Mouse (Mus musculus) forebrain, embryonic 11.5 days (tissue): ENCODE data around the gene Npnt. TPM values are rescaled to one million over a fixed set of nuclear protein-coding genes. Genes with fewer than 3 reads are reported as not detected.
A peak's percentile ranks its signal among the peaks of the same experiment; 100 is the strongest.

ENCODE experiments used
- ATAC-seq: fragments of 200-750 bp; cut with Nextera tagmentation; replicated peaks from 2 replicates; pipeline ENCODE4 v1.8.0; 2017; ENCODE audit warnings: moderate TSS enrichment; ENCODE audit not compliant: low FRiP score
- DNase-seq: peaks from one replicate; pipeline ENCODE4 v3.0.0-alpha.2; 2017; ENCODE audit warnings: low spot score
- H3K27ac ChIP-seq: fragments of 300-500 bp; sonication (generic); 2 replicates; pipeline ENCODE4 v1.5.1; 2014; ENCODE audit warnings: low read depth, low read length
- H3K27me3 ChIP-seq: fragments of 300-500 bp; sonication (generic); 2 replicates; pipeline ENCODE4 v1.6.1; 2014; ENCODE audit warnings: mild to moderate bottlenecking, low read length, mixed read lengths; ENCODE audit not compliant: control insufficient read depth, insufficient read depth
- H3K36me3 ChIP-seq: fragments of 300-500 bp; sonication (generic); 2 replicates; pipeline ENCODE4 v1.6.1; 2014; ENCODE audit warnings: mild to moderate bottlenecking, low read length, moderate library complexity, mixed read lengths; ENCODE audit not compliant: control insufficient read depth, insufficient read depth
- H3K4me1 ChIP-seq: fragments of 300-500 bp; sonication (generic); replicated peaks from 2 replicates; pipeline ENCODE4 v1.6.1; 2014; ENCODE audit warnings: low read length, mixed read lengths; ENCODE audit not compliant: control insufficient read depth, insufficient read depth
- H3K4me2 ChIP-seq: fragments of 300-500 bp; sonication (generic); 2 replicates; pipeline ENCODE4 v1.6.1; 2014; ENCODE audit warnings: low read depth, mild to moderate bottlenecking, low read length, moderate library complexity, mixed read lengths; ENCODE audit not compliant: severe bottlenecking
- H3K4me3 ChIP-seq: fragments of 300-500 bp; sonication (generic); 2 replicates; pipeline ENCODE4 v1.5.1; 2014; ENCODE audit warnings: low read depth, low read length
- H3K9ac ChIP-seq: fragments of 300-500 bp; sonication (generic); 2 replicates; pipeline ENCODE4 v1.6.1; 2014; ENCODE audit warnings: low read length
- H3K9me3 ChIP-seq: fragments of 300-500 bp; sonication (generic); 2 replicates; pipeline ENCODE4 v1.6.1; 2016; ENCODE audit warnings: low read length, mixed read lengths; ENCODE audit not compliant: control insufficient read depth
- WGBS: fragments of 180-500 bp; shearing (Covaris S2); extraction: QIAGEN DNeasy Blood & Tissue Kit; methylation state at CpG from one replicate; pipeline ENCODE4 v1.1.7; 2014; 5-methylcytosine and 5-hydroxymethylcytosine counted together
- polyA plus RNA-seq: library from polyadenylated mRNA; unstranded; fragments of >200 nt; fragmentation: Nextera tagmentation; extraction: Ambion mirVana; gene quantifications from 2 replicates; pipeline ENCODE4 v1.2.1, GENCODE M21; 2014

Npnt gene
- polyA plus RNA-seq, result 6.8 TPM in 2 replicates

GRCm38 (mm10) chr3:132949791-132950528 lies at the start of gene Npnt:
Npnt (minus strand) TSS chr3:132950291.
- Histone ChIP-seq H3K36me3 (no peaks in the 10 kb centered on the region), H3K27ac (no peak within 1 kb of the TSS), H3K4me2 (peak within 1 kb of the TSS; percentile 94), H3K4me3 (peak within 1 kb of the TSS; percentile 62), H3K9ac (peak within 1 kb of the TSS; percentile 57), H3K27me3 (peaks cover 7% of the 10 kb centered on the region), H3K9me3 (no peaks in the 10 kb centered on the region), H3K4me1 (no peaks in the 10 kb centered on the region)
- WGBS, result 0% methylated on average over 50 of the region's 82 CpGs
- DNase-seq (peak; percentile 76), ATAC-seq (peak; percentile 89)

DNA sequence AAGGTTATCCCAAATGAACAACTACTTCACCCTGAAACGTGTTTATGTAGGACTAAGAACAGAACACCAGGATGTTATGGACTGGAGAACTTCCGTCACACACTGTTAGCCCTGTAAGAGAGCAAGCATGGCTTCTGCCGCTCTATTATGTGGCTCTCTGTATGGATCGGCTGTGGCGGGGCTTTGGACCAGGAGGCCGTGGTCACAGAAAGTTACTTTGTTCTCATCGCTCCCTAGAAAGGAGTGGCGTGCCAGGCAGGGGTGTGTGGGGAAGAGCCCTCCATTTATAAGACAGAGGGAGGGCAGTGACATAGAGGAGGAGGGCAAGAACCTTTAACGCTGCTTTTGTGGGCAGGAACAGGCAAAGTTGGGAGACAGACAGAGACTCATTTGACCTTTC lies 46.2 kb upstream of the Npnt start:
- H3K36me3 ChIP-seq, result no peaks in the 10 kb centered on the region
- no peak overlapping the region for H3K9ac ChIP-seq
- H3K4me1 ChIP-seq, result no peaks in the 10 kb centered on the region
- DNase-seq, result no peak
- no peaks in the 10 kb centered on the region for H3K27me3 ChIP-seq
- no peaks in the 10 kb centered on the region for H3K9me3 ChIP-seq
- H3K27ac ChIP-seq, result no peak overlapping the region
- WGBS, result 84% methylated on average over 9 of the region's 9 CpGs
- no peak for ATAC-seq
- no peak overlapping the region for H3K4me2 ChIP-seq
- no peak overlapping the region for H3K4me3 ChIP-seq

DNA sequence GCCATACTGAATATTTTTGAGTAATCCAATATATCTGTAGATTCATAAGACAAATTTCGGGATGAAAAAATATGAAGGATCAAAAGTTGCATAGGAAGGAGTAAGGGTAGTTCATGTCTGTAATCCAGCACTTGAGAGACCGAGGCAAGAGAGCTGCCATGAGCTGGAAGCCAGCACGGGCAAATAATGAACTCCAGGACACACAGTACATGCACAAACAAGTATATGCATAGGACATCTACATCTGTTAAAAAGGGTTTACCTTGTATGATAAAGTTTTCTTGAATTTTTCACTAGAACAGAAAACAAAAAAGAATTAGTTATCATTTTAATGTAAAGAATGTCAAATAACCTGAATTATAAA lies 45.8 kb upstream of the Npnt start:
- Histone ChIP-seq H3K4me1 (no peaks in the 10 kb centered on the region), H3K27ac (no peak overlapping the region), H3K4me3 (no peak overlapping the region), H3K9me3 (no peaks in the 10 kb centered on the region), H3K27me3 (no peaks in the 10 kb centered on the region), H3K4me2 (no peak overlapping the region), H3K36me3 (no peaks in the 10 kb centered on the region), H3K9ac (no peak overlapping the region)
- no peak for DNase-seq
- no peak for ATAC-seq
- 92% methylated on average over 3 of the region's 3 CpGs for WGBS

DNA sequence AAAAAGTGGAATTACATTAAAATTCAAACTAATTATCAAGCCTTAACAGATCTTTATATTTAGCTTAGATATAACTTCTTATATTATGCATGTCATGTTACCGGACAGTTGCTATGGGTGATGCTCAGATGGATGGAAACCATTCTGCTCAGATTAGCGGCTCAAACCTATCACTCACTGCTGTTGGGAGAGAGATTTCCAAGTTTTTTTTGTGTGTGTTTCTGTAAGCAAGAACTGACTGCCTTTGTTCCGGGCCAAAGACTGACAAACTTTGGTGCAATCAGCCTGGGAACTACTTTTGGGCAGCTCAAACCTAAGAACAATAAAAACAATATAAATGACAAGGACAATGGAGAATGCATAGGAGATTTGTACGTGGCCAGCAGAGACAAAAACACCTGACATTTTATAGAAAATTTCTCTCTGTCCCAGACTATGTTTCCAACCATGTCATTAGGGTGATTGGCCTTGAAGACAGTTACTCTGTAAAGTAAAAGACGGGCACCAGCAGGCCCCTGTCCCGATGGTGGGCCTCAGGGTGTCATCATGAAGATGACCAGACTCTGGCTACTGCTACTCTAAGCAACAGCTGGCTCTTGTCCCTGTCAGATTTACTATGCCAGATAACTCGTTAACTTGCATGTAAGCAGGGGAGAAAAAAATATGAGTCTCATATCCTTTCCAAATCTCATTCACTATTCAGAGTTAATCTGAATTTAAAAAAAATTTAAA lies 45.2 kb upstream of the Npnt start:
- no peak overlapping the region for H3K4me3 ChIP-seq
- WGBS, result 90% methylated on average over 7 of the region's 7 CpGs
- H3K4me1 ChIP-seq, result no peaks in the 10 kb centered on the region
- H3K4me2 ChIP-seq, result no peak overlapping the region
- ATAC-seq, result no peak
- H3K27me3 ChIP-seq, result no peaks in the 10 kb centered on the region
- no peak for DNase-seq
- H3K9me3 ChIP-seq, result no peaks in the 10 kb centered on the region
- H3K36me3 ChIP-seq, result no peaks in the 10 kb centered on the region
- no peak overlapping the region for H3K27ac ChIP-seq
- no peak overlapping the region for H3K9ac ChIP-seq

DNA sequence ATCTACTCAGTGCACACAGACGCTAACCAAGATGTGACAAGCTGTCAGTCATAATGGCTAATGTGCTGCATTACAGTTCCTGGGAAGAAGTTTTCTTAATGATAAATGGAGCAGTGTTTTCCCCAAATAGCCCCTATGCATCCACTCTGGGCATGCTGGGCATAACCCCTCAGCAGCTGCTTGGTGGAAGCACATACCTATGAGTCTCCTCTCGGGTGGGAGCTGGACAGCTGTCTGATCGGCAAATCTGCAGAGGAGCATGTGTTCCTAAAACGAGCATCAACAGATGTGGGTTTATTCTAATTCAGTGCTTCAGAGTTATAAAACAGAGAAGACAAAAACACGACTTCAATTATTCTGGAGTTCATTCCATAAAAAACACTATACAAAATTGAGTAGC lies 36.1 kb upstream of the Npnt start:
- Histone ChIP-seq H3K4me3 (no peak overlapping the region), H3K9ac (no peak overlapping the region), H3K9me3 (no peaks in the 10 kb centered on the region), H3K4me1 (no peaks in the 10 kb centered on the region), H3K36me3 (no peaks in the 10 kb centered on the region), H3K27ac (no peak overlapping the region), H3K27me3 (no peaks in the 10 kb centered on the region), H3K4me2 (no peak overlapping the region)
- 90% methylated on average over 5 of the region's 5 CpGs for WGBS
- no peak for DNase-seq
- no peak for ATAC-seq

DNA sequence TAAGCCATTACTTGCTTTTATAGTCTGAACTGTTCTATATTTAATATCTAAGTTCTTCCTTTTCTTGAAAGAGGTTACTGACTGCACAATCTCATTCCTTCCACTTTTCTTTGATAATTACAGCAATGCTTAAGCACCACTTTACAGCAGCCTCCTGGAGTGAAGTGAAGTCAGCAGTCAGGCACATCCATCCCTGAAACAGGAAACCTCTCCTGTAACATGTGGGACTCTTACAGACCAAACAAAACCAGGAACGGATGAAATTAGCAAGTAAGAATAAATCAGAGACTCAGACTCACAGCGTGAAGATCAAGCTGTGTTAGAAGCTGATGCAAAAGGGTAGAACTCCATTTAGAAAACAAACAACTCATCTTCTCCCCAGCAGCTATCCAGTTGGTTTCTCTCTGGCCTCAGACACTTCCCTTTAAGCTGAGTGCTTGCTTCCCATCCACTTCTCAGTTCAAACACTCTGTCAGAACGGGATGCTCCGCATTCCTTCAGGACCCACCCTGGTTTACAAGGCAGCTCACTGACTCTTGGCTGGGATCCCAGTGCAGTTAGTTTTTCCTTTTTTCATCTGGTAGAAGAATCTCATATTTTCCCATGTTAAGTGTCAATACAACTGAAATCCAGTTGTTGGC lies 33.9 kb upstream of the Npnt start:
- H3K27me3 ChIP-seq, result no peaks in the 10 kb centered on the region
- H3K4me1 ChIP-seq, result no peaks in the 10 kb centered on the region
- DNase-seq (no peak), ATAC-seq (no peak)
- no peak overlapping the region for H3K4me2 ChIP-seq
- H3K36me3 ChIP-seq, result no peaks in the 10 kb centered on the region
- no peak overlapping the region for H3K4me3 ChIP-seq
- H3K9me3 ChIP-seq, result no peaks in the 10 kb centered on the region
- no peak overlapping the region for H3K27ac ChIP-seq
- WGBS, result 77% methylated on average over 4 of the region's 4 CpGs
- no peak overlapping the region for H3K9ac ChIP-seq

- WGBS, result 84% methylated on average over 2 of the region's 2 CpGs
- Histone ChIP-seq H3K9me3 (no peaks in the 10 kb centered on the region), H3K27me3 (no peaks in the 10 kb centered on the region), H3K36me3 (no peaks in the 10 kb centered on the region), H3K4me2 (no peak overlapping the region), H3K4me1 (no peaks in the 10 kb centered on the region), H3K9ac (no peak overlapping the region), H3K4me3 (no peak overlapping the region), H3K27ac (no peak overlapping the region)
- ATAC-seq (no peak), DNase-seq (no peak)
Observed at GRCm38 (mm10) chr3:132981968-132982367, 31.9 kb upstream of the Npnt start.

GRCm38 (mm10) chr3:132979781-132980461 lies 29.8 kb upstream of the Npnt start:
- H3K27me3 ChIP-seq, result no peaks in the 10 kb centered on the region
- no peaks in the 10 kb centered on the region for H3K36me3 ChIP-seq
- WGBS, result 95% methylated on average over 12 of the region's 12 CpGs
- no peak overlapping the region for H3K27ac ChIP-seq
- no peaks in the 10 kb centered on the region for H3K4me1 ChIP-seq
- no peak overlapping the region for H3K4me3 ChIP-seq
- DNase-seq, result no peak
- no peak for ATAC-seq
- H3K4me2 ChIP-seq, result no peak overlapping the region
- no peaks in the 10 kb centered on the region for H3K9me3 ChIP-seq
- no peak overlapping the region for H3K9ac ChIP-seq
